Mouse (Mus musculus): Measurements from ENCODE around the gene A1cf. TPM values are rescaled to one million over a fixed set of nuclear protein-coding genes. Genes with fewer than 3 reads are reported as not detected.

The A1cf gene
- polyA plus RNA-seq, 1 experiment = not detected

- peaks cover 6% of the 10 kb centered on the region for H3K27me3 ChIP-seq (ENCODE audit: control insufficient read depth, insufficient read depth, insufficient read length)
- TF ChIP-seq POLR2A (IDR thresholded peaks at IDR 0.05; ENCODE audit: insufficient read length, low read depth) (no peak), MYOG (IDR thresholded peaks at IDR 0.05; ENCODE audit: control insufficient read depth in 1 of 3, insufficient read depth in 1 of 3, insufficient read length in 2 of 3, low read depth in 2 of 3) (no peak), TCF12 (IDR thresholded peaks at IDR 0.05; ENCODE audit: insufficient read depth, poor library complexity, severe bottlenecking) (no peak), POLR2AphosphoS2 (IDR thresholded peaks at IDR 0.05; ENCODE audit: insufficient read length, low read depth) (no peak), TCF3 (IDR thresholded peaks at IDR 0.05; ENCODE audit: insufficient read length, low read depth) (no peak), MAX (IDR thresholded peaks at IDR 0.05; ENCODE audit: low read depth) (no peak), CEBPB (IDR thresholded peaks at IDR 0.05; ENCODE audit: insufficient read depth, poor library complexity, severe bottlenecking) (no peak), REST (IDR thresholded peaks at IDR 0.05; ENCODE audit: insufficient read depth, insufficient read length) (no peak), USF1 (IDR thresholded peaks at IDR 0.05; ENCODE audit: low read depth) (no peak), MYOD1 (IDR thresholded peaks at IDR 0.05; ENCODE audit: control insufficient read depth in 1 of 3, insufficient read length in 2 of 3, low read depth in 2 of 3) (no peak), E2F4 (IDR thresholded peaks at IDR 0.05; ENCODE audit: insufficient read depth) (no peak), SRF (IDR thresholded peaks at IDR 0.05; ENCODE audit: control insufficient read depth, insufficient read length, low read depth) (no peak)
- no peak overlapping the region for H3K4me3 ChIP-seq
- H3K79me2 ChIP-seq (ENCODE audit: control insufficient read depth, insufficient read depth) = no peaks in the 10 kb centered on the region
- H3ac ChIP-seq (ENCODE audit: control insufficient read depth, insufficient read length) = no peak overlapping the region
- no peaks in the 10 kb centered on the region for H3K36me3 ChIP-seq (ENCODE audit: control insufficient read depth, insufficient read depth)
- no peak overlapping the region for H3K4me2 ChIP-seq (ENCODE audit: low read depth)
These were observed 85.2 kb downstream of the A1cf start for GRCm38 (mm10) chr19:31953799-31954198.

GRCm38 (mm10) chr19:31954267-31954666 is 85.7 kb downstream of the A1cf start:
- TF ChIP-seq REST (IDR thresholded peaks at IDR 0.05; ENCODE audit: insufficient read depth, insufficient read length) = no peak
- no peak for TF ChIP-seq SRF (IDR thresholded peaks at IDR 0.05; ENCODE audit: control insufficient read depth, insufficient read length, low read depth)
- TF ChIP-seq MYOG (IDR thresholded peaks at IDR 0.05; ENCODE audit: control insufficient read depth in 1 of 3, insufficient read depth in 1 of 3, insufficient read length in 2 of 3, low read depth in 2 of 3) = no peak
- TF ChIP-seq POLR2A (IDR thresholded peaks at IDR 0.05; ENCODE audit: insufficient read length, low read depth) = no peak
- TF ChIP-seq TCF12 (IDR thresholded peaks at IDR 0.05; ENCODE audit: insufficient read depth, poor library complexity, severe bottlenecking) = no peak
- no peak for TF ChIP-seq USF1 (IDR thresholded peaks at IDR 0.05; ENCODE audit: low read depth)
- no peak overlapping the region for H3K4me3 ChIP-seq
- no peak overlapping the region for H3K4me2 ChIP-seq (ENCODE audit: low read depth)
- no peak overlapping the region for H3ac ChIP-seq (ENCODE audit: control insufficient read depth, insufficient read length)
- H3K36me3 ChIP-seq (ENCODE audit: control insufficient read depth, insufficient read depth) = no peaks in the 10 kb centered on the region
- H3K27me3 ChIP-seq (ENCODE audit: control insufficient read depth, insufficient read depth, insufficient read length) = peaks cover 6% of the 10 kb centered on the region
- H3K79me2 ChIP-seq (ENCODE audit: control insufficient read depth, insufficient read depth) = no peaks in the 10 kb centered on the region

- no peak overlapping the region for H3K4me2 ChIP-seq (ENCODE audit: low read depth)
- no peak overlapping the region for H3ac ChIP-seq (ENCODE audit: control insufficient read depth, insufficient read length)
- H3K79me2 ChIP-seq (ENCODE audit: control insufficient read depth, insufficient read depth) = no peaks in the 10 kb centered on the region
- no peak overlapping the region for H3K4me3 ChIP-seq
- peaks cover 6% of the 10 kb centered on the region for H3K27me3 ChIP-seq (ENCODE audit: control insufficient read depth, insufficient read depth, insufficient read length)
- no peak for TF ChIP-seq MYOD1 (IDR thresholded peaks at IDR 0.05; ENCODE audit: control insufficient read depth in 1 of 3, insufficient read length in 2 of 3, low read depth in 2 of 3)
- no peak for TF ChIP-seq POLR2A (IDR thresholded peaks at IDR 0.05; ENCODE audit: insufficient read length, low read depth)
- TF ChIP-seq POLR2AphosphoS2 (IDR thresholded peaks at IDR 0.05; ENCODE audit: insufficient read length, low read depth) = no peak
- no peak for TF ChIP-seq REST (IDR thresholded peaks at IDR 0.05; ENCODE audit: insufficient read depth, insufficient read length)
- TF ChIP-seq MYOG (IDR thresholded peaks at IDR 0.05; ENCODE audit: control insufficient read depth in 1 of 3, insufficient read depth in 1 of 3, insufficient read length in 2 of 3, low read depth in 2 of 3) = no peak
- TF ChIP-seq USF1 (IDR thresholded peaks at IDR 0.05; ENCODE audit: low read depth) = no peak
- TF ChIP-seq E2F4 (IDR thresholded peaks at IDR 0.05; ENCODE audit: insufficient read depth) = no peak
- TF ChIP-seq TCF12 (IDR thresholded peaks at IDR 0.05; ENCODE audit: insufficient read depth, poor library complexity, severe bottlenecking) = no peak
- TF ChIP-seq SRF (IDR thresholded peaks at IDR 0.05; ENCODE audit: control insufficient read depth, insufficient read length, low read depth) = no peak
- TF ChIP-seq MAX (IDR thresholded peaks at IDR 0.05; ENCODE audit: low read depth) = no peak
- no peak for TF ChIP-seq TCF3 (IDR thresholded peaks at IDR 0.05; ENCODE audit: insufficient read length, low read depth)
- no peak for TF ChIP-seq CEBPB (IDR thresholded peaks at IDR 0.05; ENCODE audit: insufficient read depth, poor library complexity, severe bottlenecking)
- H3K36me3 ChIP-seq (ENCODE audit: control insufficient read depth, insufficient read depth) = no peaks in the 10 kb centered on the region
These were observed 86.1 kb downstream of the A1cf start for GRCm38 (mm10) chr19:31954696-31955095.

GRCm38 (mm10) chr19:31956359-31956758 is 87.8 kb downstream of the A1cf start:
- Histone ChIP-seq H3K4me2 (ENCODE audit: low read depth) (no peak overlapping the region), H3K79me2 (ENCODE audit: control insufficient read depth, insufficient read depth) (no peaks in the 10 kb centered on the region), H3K27me3 (ENCODE audit: control insufficient read depth, insufficient read depth, insufficient read length) (no peaks in the 10 kb centered on the region), H3K36me3 (ENCODE audit: control insufficient read depth, insufficient read depth) (no peaks in the 10 kb centered on the region), H3ac (ENCODE audit: control insufficient read depth, insufficient read length) (no peak overlapping the region), H3K4me3 (no peak overlapping the region)
- no peak for TF ChIP-seq MAX (IDR thresholded peaks at IDR 0.05; ENCODE audit: low read depth)
- no peak for TF ChIP-seq TCF3 (IDR thresholded peaks at IDR 0.05; ENCODE audit: insufficient read length, low read depth)
- TF ChIP-seq TCF12 (IDR thresholded peaks at IDR 0.05; ENCODE audit: insufficient read depth, poor library complexity, severe bottlenecking) = no peak
- no peak for TF ChIP-seq SRF (IDR thresholded peaks at IDR 0.05; ENCODE audit: control insufficient read depth, insufficient read length, low read depth)
- no peak for TF ChIP-seq USF1 (IDR thresholded peaks at IDR 0.05; ENCODE audit: low read depth)
- TF ChIP-seq CEBPB (IDR thresholded peaks at IDR 0.05; ENCODE audit: insufficient read depth, poor library complexity, severe bottlenecking) = no peak
- no peak for TF ChIP-seq POLR2AphosphoS2 (IDR thresholded peaks at IDR 0.05; ENCODE audit: insufficient read length, low read depth)
- TF ChIP-seq REST (IDR thresholded peaks at IDR 0.05; ENCODE audit: insufficient read depth, insufficient read length) = no peak
- no peak for TF ChIP-seq E2F4 (IDR thresholded peaks at IDR 0.05; ENCODE audit: insufficient read depth)

- no peak overlapping the region for H3K4me3 ChIP-seq
- no peaks in the 10 kb centered on the region for H3K36me3 ChIP-seq (ENCODE audit: control insufficient read depth, insufficient read depth)
- H3ac ChIP-seq (ENCODE audit: control insufficient read depth, insufficient read length) = no peak overlapping the region
- TF ChIP-seq SRF (IDR thresholded peaks at IDR 0.05; ENCODE audit: control insufficient read depth, insufficient read length, low read depth) = no peak
- no peak for TF ChIP-seq MAX (IDR thresholded peaks at IDR 0.05; ENCODE audit: low read depth)
- TF ChIP-seq USF1 (IDR thresholded peaks at IDR 0.05; ENCODE audit: low read depth) = no peak
- TF ChIP-seq REST (IDR thresholded peaks at IDR 0.05; ENCODE audit: insufficient read depth, insufficient read length) = no peak
- no peak for TF ChIP-seq MYOD1 (IDR thresholded peaks at IDR 0.05; ENCODE audit: control insufficient read depth in 1 of 3, insufficient read length in 2 of 3, low read depth in 2 of 3)
- TF ChIP-seq E2F4 (IDR thresholded peaks at IDR 0.05; ENCODE audit: insufficient read depth) = no peak
- no peak for TF ChIP-seq POLR2AphosphoS2 (IDR thresholded peaks at IDR 0.05; ENCODE audit: insufficient read length, low read depth)
- no peak for TF ChIP-seq MYOG (IDR thresholded peaks at IDR 0.05; ENCODE audit: control insufficient read depth in 1 of 3, insufficient read depth in 1 of 3, insufficient read length in 2 of 3, low read depth in 2 of 3)
- no peak for TF ChIP-seq TCF12 (IDR thresholded peaks at IDR 0.05; ENCODE audit: insufficient read depth, poor library complexity, severe bottlenecking)
- H3K27me3 ChIP-seq (ENCODE audit: control insufficient read depth, insufficient read depth, insufficient read length) = no peaks in the 10 kb centered on the region
- H3K4me2 ChIP-seq (ENCODE audit: low read depth) = no peak overlapping the region
- H3K79me2 ChIP-seq (ENCODE audit: control insufficient read depth, insufficient read depth) = no peaks in the 10 kb centered on the region
These were observed 91.9 kb downstream of the A1cf start for GRCm38 (mm10) chr19:31960434-31960833.
